8 mouse cellular contexts compared by ENCODE assay signal in genomic region chr10:110733343-110733742, GRCm38 (mm10). TPM values are rescaled to one million over a fixed set of nuclear protein-coding genes. Genes with fewer than 3 reads are reported as not detected.
DNase-seq lines count a peak whose midpoint lies in the region; ATAC-seq and TF ChIP-seq lines count a peak whose summit lies in the region.

No protein-coding gene starts in this region.

- H3K9ac ChIP-seq in limb, embryonic 11.5 days (ENCODE audit: low read length): no peak overlapping the region
- no peak overlapping the region for H3K9ac ChIP-seq in midbrain, postnatal 0 days (replicated peaks; ENCODE audit: low read length, poor library complexity, severe bottlenecking)
- no peak overlapping the region for H3K9ac ChIP-seq in stomach, embryonic 15.5 days

- peaks cover 5% of the 10 kb centered on the region for H3K27me3 ChIP-seq in Patski
- no peaks in the 10 kb centered on the region for H3K27me3 ChIP-seq in limb, embryonic 11.5 days (ENCODE audit: control insufficient read depth, insufficient read depth, low read length)
- no peaks in the 10 kb centered on the region for H3K27me3 ChIP-seq in midbrain, postnatal 0 days (ENCODE audit: insufficient read depth, low read length)
- H3K27me3 ChIP-seq in stomach, embryonic 15.5 days (replicated peaks): no peaks in the 10 kb centered on the region

- CTCF ChIA-PET in Patski (lab: Charles Lee): interaction anchor here (1.0 to 1.6 kb wide), 6 partner anchors 9 to 813 kb away, joined by 3 to 7 read pairs (median 4); no protein-coding TSS in a partner anchor

- no peaks in the 10 kb centered on the region for H3K36me3 ChIP-seq in limb, embryonic 11.5 days (ENCODE audit: control insufficient read depth, insufficient read depth, low read length)
- H3K36me3 ChIP-seq in midbrain, postnatal 0 days (ENCODE audit: insufficient read depth, low read length): no peaks in the 10 kb centered on the region
- H3K36me3 ChIP-seq in stomach, embryonic 15.5 days: no peaks in the 10 kb centered on the region

- H3K27ac ChIP-seq in limb, embryonic 11.5 days (replicated peaks; ENCODE audit: low read depth, low read length): no peak overlapping the region
- H3K27ac ChIP-seq in midbrain, postnatal 0 days (ENCODE audit: low read depth, low read length): no peak overlapping the region
- H3K27ac ChIP-seq in stomach, embryonic 15.5 days: no peak overlapping the region

- no peak overlapping the region for H3K4me3 ChIP-seq in limb, embryonic 11.5 days (ENCODE audit: low read depth, low read length)
- H3K4me3 ChIP-seq in midbrain, postnatal 0 days (ENCODE audit: low read depth, low read length): no peak overlapping the region
- H3K4me3 ChIP-seq in stomach, embryonic 15.5 days (replicated peaks): no peak overlapping the region

- in situ Hi-C loops in Patski (cut with MboI; ENCODE audit: low pct_unique_long_range_greater_than_20kb): no loop called here

- ATAC-seq in Patski: peak; percentile 57
- 0 out of 2 replicates have a peak, but pooled peaks have one; percentile 33 for ATAC-seq in limb, embryonic 11.5 days (ENCODE audit: insufficient number of reproducible peaks, low FRiP score, low TSS enrichment, low read depth)
- ATAC-seq in midbrain, postnatal 0 days (ENCODE audit: low FRiP score): no peak
- 0 out of 2 replicates have a peak, but pooled peaks have one; percentile 39 for ATAC-seq in stomach, embryonic 15.5 days (ENCODE audit: insufficient read depth, low FRiP score, low read depth)

- 20% methylated on average over 6 of the region's 6 CpGs for WGBS in limb, embryonic 11.5 days
- 25% methylated on average over 6 of the region's 6 CpGs for WGBS in midbrain, postnatal 0 days
- WGBS in stomach, embryonic 15.5 days: 19% methylated on average over 6 of the region's 6 CpGs

- POLR2A ChIA-PET in Patski (lab: Charles Lee): no interaction called here

- H3K9me3 ChIP-seq in limb, embryonic 11.5 days (ENCODE audit: control insufficient read depth, low read length): no peaks in the 10 kb centered on the region
- no peaks in the 10 kb centered on the region for H3K9me3 ChIP-seq in midbrain, postnatal 0 days (ENCODE audit: low read length)
- H3K9me3 ChIP-seq in stomach, embryonic 15.5 days: no peaks in the 10 kb centered on the region

- no peaks in the 10 kb centered on the region for H3K4me1 ChIP-seq in limb, embryonic 11.5 days (ENCODE audit: control insufficient read depth, insufficient read depth, low read length)
- H3K4me1 ChIP-seq in midbrain, postnatal 0 days (ENCODE audit: insufficient read depth, low read length): no peaks in the 10 kb centered on the region
- no peaks in the 10 kb centered on the region for H3K4me1 ChIP-seq in stomach, embryonic 15.5 days

- TF ChIP-seq CTCF in Patski (IDR thresholded peaks at IDR 0.05): peak; percentile 73
- peak; percentile 70 for TF ChIP-seq CTCF in midbrain, postnatal 0 days (IDR thresholded peaks at IDR 0.05)

- no peak overlapping the region for H3K4me2 ChIP-seq in limb, embryonic 11.5 days (ENCODE audit: low read depth, severe bottlenecking)
- no peak overlapping the region for H3K4me2 ChIP-seq in midbrain, postnatal 0 days (ENCODE audit: low read depth, low read length, poor library complexity, severe bottlenecking)
- no peak overlapping the region for H3K4me2 ChIP-seq in stomach, embryonic 15.5 days

- DNase-seq in 416B (ENCODE audit: low read depth): peak; percentile 82
- DNase-seq in Patski (ENCODE audit: low read depth, low spot score): no peak
- DNase-seq in cerebellum, adult 9-11 months: peak; percentile 60
- DNase-seq in frontal cortex, adult 2 months (ENCODE audit: extremely low spot score in 1 of 2, low spot score in 1 of 2): peak; percentile 49 to 92
- DNase-seq in kidney, adult 9 months: peak; percentile 76
- peak; percentile 77 for DNase-seq in limb, embryonic 11.5 days (ENCODE audit: low spot score)
- peak; percentile 75 for DNase-seq in midbrain, postnatal 0 days (ENCODE audit: low spot score)

RNA-seq across cellular contexts. Expression of gene E2f7, which starts 11.9 kb away (rescaled TPM):
- polyA plus RNA-seq in Patski (2021): 3.1 TPM
- 0.22 and 0.44 TPM in 2 replicates for polyA plus RNA-seq in frontal cortex, adult 2 months (2012; rRNA removed)
- polyA plus RNA-seq in limb, embryonic 11.5 days (2014; fragmentation: Nextera tagmentation; extraction: Ambion mirVana): 42.4 and 44.9 TPM in 2 replicates
- total RNA-seq in midbrain, postnatal 0 days (2014; rRNA removed): 1.4 and 4.2 TPM in 2 replicates
- polyA plus RNA-seq in midbrain, postnatal 0 days (2015; fragmentation: Nextera tagmentation; extraction: Ambion mirVana): 2.0 and 2.3 TPM in 2 replicates
- polyA plus RNA-seq in stomach, embryonic 15.5 days (2015; fragmentation: Nextera tagmentation; extraction: Ambion mirVana): 17.6 and 20.8 TPM in 2 replicates
